Mouse (Mus musculus) MEL (cell line): ENCODE data around the gene Rassf8. TPM values are rescaled to one million over a fixed set of nuclear protein-coding genes. Genes with fewer than 3 reads are reported as not detected.

Source experiments
- DNase-seq: peaks from one replicate; pipeline ENCODE4 v3.0.0; 2011; ENCODE audit warnings: low read depth, low spot score
- H3K27ac ChIP-seq: 2 replicates; pipeline ENCODE4 v1.5.1; 2012; ENCODE audit warnings: low read depth, mild to moderate bottlenecking, control low read depth, low read length, moderate library complexity; ENCODE audit not compliant: control insufficient read depth
- H3K27me3 ChIP-seq, 2 experiments: fragments of 150-350 bp in 1 of 2; sonication (generic) in 1 of 2; 2 replicates each; pipeline ENCODE4 v1.6.1; 2012; ENCODE audit warnings: low read length in 2 of 2, mild to moderate bottlenecking in 2 of 2, improper control_type of control experiment in 1 of 2, moderate library complexity in 1 of 2; ENCODE audit not compliant: insufficient read depth in 2 of 2, control insufficient read depth in 1 of 2
- H3K36me3 ChIP-seq, 2 experiments: 2 replicates each; pipeline ENCODE4 v1.6.1; 2012 to 2014; ENCODE audit warnings: low read length in 2 of 2, improper control_type of control experiment in 1 of 2, inconsistent platforms in 1 of 2, mild to moderate bottlenecking in 1 of 2; ENCODE audit not compliant: insufficient read depth in 2 of 2, control insufficient read depth in 1 of 2
- H3K4me1 ChIP-seq, 2 experiments: fragments of 150-350 bp in 1 of 2; sonication (generic) in 1 of 2; 2 replicates each; pipeline ENCODE4 v1.6.1; 2012; ENCODE audit warnings: low read length in 2 of 2, improper control_type of control experiment in 1 of 2, mild to moderate bottlenecking in 1 of 2; ENCODE audit not compliant: insufficient read depth in 2 of 2, control insufficient read depth in 1 of 2
- H3K4me3 ChIP-seq, 2 experiments: fragments of 150-350 bp in 1 of 2; sonication (generic) in 1 of 2; 2 replicates each; pipeline ENCODE4 v1.5.1; 2012; ENCODE audit warnings: low read depth in 2 of 2, low read length in 2 of 2, mild to moderate bottlenecking in 2 of 2, moderate library complexity in 2 of 2, control low read depth in 1 of 2, improper control_type of control experiment in 1 of 2; ENCODE audit not compliant: control insufficient read depth in 1 of 2, insufficient read depth in 1 of 2
- H3K79me2 ChIP-seq: 2 replicates; pipeline ENCODE4 v1.6.1; 2012; ENCODE audit warnings: mild to moderate bottlenecking, low read length, moderate library complexity; ENCODE audit not compliant: control insufficient read depth, poor library complexity, insufficient read depth
- H3K9ac ChIP-seq: 2 replicates; pipeline ENCODE4 v1.6.1; 2012; ENCODE audit warnings: low read depth, mild to moderate bottlenecking, control low read depth, low read length, moderate library complexity; ENCODE audit not compliant: control insufficient read depth, poor library complexity, severe bottlenecking
- H3K9me3 ChIP-seq: fragments of 150-350 bp; sonication (generic); replicated peaks from 2 replicates; pipeline ENCODE4 v1.6.1; 2012; ENCODE audit warnings: mild to moderate bottlenecking, low read length, improper control_type of control experiment, moderate library complexity; ENCODE audit not compliant: insufficient read depth
- BHLHE40 ChIP-seq: IDR thresholded peaks from 2 replicates; pipeline ENCODE4 v1.6.1; 2012; ENCODE audit warnings: low read depth, mild to moderate bottlenecking, inconsistent platforms, low read length, improper control_type of control experiment, borderline replicate concordance
- CHD1 ChIP-seq: IDR thresholded peaks from 2 replicates; pipeline ENCODE4 v1.6.1; 2012; ENCODE audit warnings: low read depth, mild to moderate bottlenecking, inconsistent platforms, low read length, improper control_type of control experiment
- CHD2 ChIP-seq: IDR thresholded peaks from 2 replicates; pipeline ENCODE4 v1.6.1; 2011; ENCODE audit warnings: low read length, improper control_type of control experiment
- E2F4 ChIP-seq: IDR thresholded peaks from 2 replicates; pipeline ENCODE4 v1.6.1; 2011; ENCODE audit warnings: low read depth, low read length, improper control_type of control experiment, borderline replicate concordance
- ETS1 ChIP-seq: IDR thresholded peaks from 2 replicates; pipeline ENCODE4 v1.6.1; 2012; ENCODE audit warnings: low read depth, mild to moderate bottlenecking, inconsistent platforms, low read length, improper control_type of control experiment, moderate library complexity
- GATA1 ChIP-seq: IDR thresholded peaks from 2 replicates; pipeline ENCODE4 v1.6.1; 2011; ENCODE audit warnings: low read depth, low read length, improper control_type of control experiment
- JUND ChIP-seq: IDR thresholded peaks from 2 replicates; pipeline ENCODE4 v1.6.1; 2011; ENCODE audit warnings: low read depth, mild to moderate bottlenecking, improper control_type of control experiment, low read length
- KAT2A ChIP-seq: conservative IDR thresholded peaks from 2 replicates; pipeline ENCODE4 v1.6.1; 2012; ENCODE audit warnings: low read depth, low read length, improper control_type of control experiment, inconsistent platforms
- MAFK ChIP-seq: IDR thresholded peaks from 2 replicates; pipeline ENCODE4 v1.6.1; 2011; ENCODE audit warnings: low read depth, mild to moderate bottlenecking, low read length, improper control_type of control experiment, borderline replicate concordance
- MAX ChIP-seq: IDR thresholded peaks from 2 replicates; pipeline ENCODE4 v1.6.1; 2011; ENCODE audit warnings: low read length, improper control_type of control experiment
- MAZ ChIP-seq: IDR thresholded peaks from 2 replicates; pipeline ENCODE4 v1.6.1; 2012; ENCODE audit warnings: low read depth, mild to moderate bottlenecking, inconsistent platforms, low read length, improper control_type of control experiment
- MYB ChIP-seq: IDR thresholded peaks from 2 replicates; pipeline ENCODE4 v1.6.1; 2011; ENCODE audit warnings: mild to moderate bottlenecking, low read depth, low read length, improper control_type of control experiment
- MYC ChIP-seq: IDR thresholded peaks from 2 replicates; pipeline ENCODE4 v1.6.1; 2011; ENCODE audit warnings: low read depth, mild to moderate bottlenecking, low read length, improper control_type of control experiment, moderate library complexity
- NRF1 ChIP-seq: IDR thresholded peaks from 2 replicates; pipeline ENCODE4 v1.6.1; 2014; ENCODE audit warnings: low read depth, mild to moderate bottlenecking, inconsistent platforms, low read length, improper control_type of control experiment, moderate library complexity; ENCODE audit not compliant: poor library complexity, insufficient read depth, severe bottlenecking
- POLR2A ChIP-seq, 2 experiments: IDR thresholded peaks; 2 replicates each; pipeline ENCODE4 v1.6.1; 2011 to 2012; ENCODE audit warnings: low read length in 2 of 2, mild to moderate bottlenecking in 2 of 2, control low read depth in 1 of 2, improper control_type of control experiment in 1 of 2, low read depth in 1 of 2, moderate library complexity in 1 of 2; ENCODE audit not compliant: control insufficient read depth in 1 of 2, insufficient read depth in 1 of 2, poor library complexity in 1 of 2
- RCOR1 ChIP-seq: IDR thresholded peaks from 2 replicates; pipeline ENCODE4 v1.6.1; 2012; ENCODE audit warnings: low read depth, mild to moderate bottlenecking, inconsistent platforms, low read length, improper control_type of control experiment
- TAL1 ChIP-seq: IDR thresholded peaks from 2 replicates; pipeline ENCODE4 v1.6.1; 2012; ENCODE audit warnings: mild to moderate bottlenecking, inconsistent platforms, low read length, moderate library complexity, mixed read lengths
- TCF12 ChIP-seq: IDR thresholded peaks from 2 replicates; pipeline ENCODE4 v1.6.1; 2014; ENCODE audit warnings: low read depth, mild to moderate bottlenecking, inconsistent platforms, low read length, improper control_type of control experiment, moderate library complexity
- UBTF ChIP-seq: IDR thresholded peaks from 2 replicates; pipeline ENCODE4 v1.6.1; 2012; ENCODE audit warnings: low read depth, mild to moderate bottlenecking, inconsistent platforms, low read length, improper control_type of control experiment, moderate library complexity, borderline replicate concordance; ENCODE audit not compliant: insufficient read depth
- USF2 ChIP-seq, 2 experiments: IDR thresholded peaks; 2 replicates each; pipeline ENCODE4 v1.6.1; 2011 to 2012; ENCODE audit warnings: improper control_type of control experiment in 2 of 2, low read length in 2 of 2, borderline replicate concordance in 1 of 2, inconsistent platforms in 1 of 2, low read depth in 1 of 2, mild to moderate bottlenecking in 1 of 2; ENCODE audit not compliant: insufficient read depth in 1 of 2
- ZC3H11A ChIP-seq: IDR thresholded peaks from 2 replicates; pipeline ENCODE4 v1.6.1; 2012; ENCODE audit warnings: low read depth, mild to moderate bottlenecking, inconsistent platforms, low read length, improper control_type of control experiment
- ZMIZ1 ChIP-seq: IDR thresholded peaks from 2 replicates; pipeline ENCODE4 v1.6.1; 2012; ENCODE audit warnings: low read depth, mild to moderate bottlenecking, inconsistent platforms, low read length, improper control_type of control experiment, moderate library complexity
- polyA plus RNA-seq, 2 experiments: library from polyadenylated mRNA; stranded (reverse) in 1 of 2; unstranded in 1 of 2; fragments of >175 nt in 1 of 2; fragments of >200 nt in 1 of 2; gene quantifications; 2 replicates each; pipeline versions ENCODE4 v1.2.1 to v1.2.4; 2012; ENCODE audit warnings: low replicate concordance in 2 of 2, low read depth in 1 of 2; ENCODE audit not compliant: insufficient read length in 2 of 2, insufficient read depth in 1 of 2, missing spikeins in 1 of 2
- total RNA-seq: library from RNA; depleted of rRNA; stranded (reverse); fragments of 300-350 nt; gene quantifications from 2 replicates; pipeline ENCODE4 v1.2.3, GENCODE M21; 2012

The Rassf8 gene
- total and polyA plus RNA-seq, 3 experiments, result not detected

GRCm38 (mm10) chr6:145776241-145776640 is 29.7 kb downstream of the Rassf8 start:
- Histone ChIP-seq H3K79me2 (no peaks in the 10 kb centered on the region), H3K9ac (no peak overlapping the region), H3K27me3 (no peaks in the 10 kb centered on the region; a peak in 1 of 4 replicates), H3K9me3 (no peaks in the 10 kb centered on the region), H3K36me3 (no peaks in the 10 kb centered on the region), H3K4me3 (no peak overlapping the region), H3K27ac (no peak overlapping the region), H3K4me1 (no peaks in the 10 kb centered on the region)
- no peak for DNase-seq
- no peak for TF ChIP-seq BHLHE40
- no peak for TF ChIP-seq TCF12
- no peak for TF ChIP-seq ZC3H11A
- TF ChIP-seq E2F4, result no peak
- no peak for TF ChIP-seq TAL1

- Histone ChIP-seq H3K27ac (no peak overlapping the region), H3K9ac (no peak overlapping the region), H3K4me1 (no peaks in the 10 kb centered on the region), H3K4me3 (no peak overlapping the region), H3K27me3 (no peaks in the 10 kb centered on the region; a peak in 1 of 4 replicates), H3K36me3 (no peaks in the 10 kb centered on the region), H3K79me2 (no peaks in the 10 kb centered on the region), H3K9me3 (no peaks in the 10 kb centered on the region)
- DNase-seq, result no peak
- no peak for TF ChIP-seq RCOR1
- TF ChIP-seq MYB, result no peak
- no peak for TF ChIP-seq GATA1
- no peak for TF ChIP-seq ZC3H11A
- TF ChIP-seq MAX, result no peak
- no peak for TF ChIP-seq ETS1
- TF ChIP-seq CHD2, result no peak
- no peak for TF ChIP-seq POLR2A (IDR thresholded peaks at IDR 0.05; ENCODE audit: control insufficient read depth in 1 of 2, insufficient read depth in 1 of 2, low read depth in 1 of 2, low read length in 2 of 2, poor library complexity in 1 of 2)
- no peak for TF ChIP-seq MAFK
- TF ChIP-seq ZMIZ1, result no peak
- no peak for TF ChIP-seq NRF1
- no peak for TF ChIP-seq JUND
- no peak for TF ChIP-seq UBTF
- no peak for TF ChIP-seq USF2 (IDR thresholded peaks at IDR 0.05; ENCODE audit: borderline replicate concordance in 1 of 2, insufficient read depth in 1 of 2, low read depth in 1 of 2, low read length in 2 of 2)
- TF ChIP-seq MAZ, result no peak
- TF ChIP-seq KAT2A, result no peak
- TF ChIP-seq CHD1, result no peak
- TF ChIP-seq MYC, result no peak
These were observed 32.8 kb downstream of the Rassf8 start for GRCm38 (mm10) chr6:145779383-145779782.
